Mouse (Mus musculus): ENCODE data around the gene Nubp1. TPM values are rescaled to one million over a fixed set of nuclear protein-coding genes. Genes with fewer than 3 reads are reported as not detected.

Gene Nubp1
- polyA plus RNA-seq, 1 experiment from 2014 or later: 46.1 TPM

Other genes starting within 250 kb of the Nubp1 start
- 8.0 and 8.5 TPM in 2 replicates for gene Rpl39l, start 241.7 kb upstream of the Nubp1 start, polyA plus RNA-seq (2015; fragmentation: Nextera tagmentation; extraction: Ambion mirVana)
- 0.60 and 1.1 TPM in 2 replicates for gene Atf7ip2, start 219.2 kb upstream of the Nubp1 start, polyA plus RNA-seq (2015; fragmentation: Nextera tagmentation; extraction: Ambion mirVana)
- 85.2 and 88.8 TPM in 2 replicates for gene Emp2, start 98.0 kb upstream of the Nubp1 start, polyA plus RNA-seq (2015; fragmentation: Nextera tagmentation; extraction: Ambion mirVana)
- gene Tekt5, start 16.5 kb upstream of the Nubp1 start, polyA plus RNA-seq (2015; fragmentation: Nextera tagmentation; extraction: Ambion mirVana): 1.6 and 2.7 TPM in 2 replicates
- gene Tvp23a, start 35.4 kb downstream of the Nubp1 start, polyA plus RNA-seq (2015; fragmentation: Nextera tagmentation; extraction: Ambion mirVana): 10.6 and 12.1 TPM in 2 replicates
- 0.26 and 0.37 TPM in 2 replicates for gene Ciita, start 68.1 kb downstream of the Nubp1 start, polyA plus RNA-seq (2015; fragmentation: Nextera tagmentation; extraction: Ambion mirVana)
- 16.4 and 21.5 TPM in 2 replicates for gene Dexi, start 131.1 kb downstream of the Nubp1 start, polyA plus RNA-seq (2015; fragmentation: Nextera tagmentation; extraction: Ambion mirVana)
- gene Clec16a, start 133.4 kb downstream of the Nubp1 start, polyA plus RNA-seq (2015; fragmentation: Nextera tagmentation; extraction: Ambion mirVana): 34.3 and 39.5 TPM in 2 replicates

All from limb, embryonic 15.5 days (tissue).